Mouse (Mus musculus) thymus, postnatal 36 days (tissue): ENCODE results near the gene Clstn1.
A peak's percentile ranks its signal among the peaks of the same experiment; 100 is the strongest.

Experiments used
- DNase-seq, 2 experiments: peaks; one replicate each; pipeline ENCODE4 v3.0.0; 2022; ENCODE audit warnings: mixed read lengths in 2 of 2

The Clstn1 gene

GRCm38 (mm10) chr4:149679056-149679770 is 92.9 kb downstream of the Clstn1 start:
- DNase-seq = no peak

- DNase-seq = no peak
These were observed 97.6 kb downstream of the Clstn1 start for GRCm38 (mm10) chr4:149683875-149684274.

- DNase-seq = no peak
These were observed 98.8 kb downstream of the Clstn1 start for GRCm38 (mm10) chr4:149684841-149685623.

GRCm38 (mm10) chr4:149688861-149689260 is 102.6 kb downstream of the Clstn1 start:
- DNase-seq = no peak

GRCm38 (mm10) chr4:149689822-149690700 is 103.8 kb downstream of the Clstn1 start:
- no peak for DNase-seq

DNA sequence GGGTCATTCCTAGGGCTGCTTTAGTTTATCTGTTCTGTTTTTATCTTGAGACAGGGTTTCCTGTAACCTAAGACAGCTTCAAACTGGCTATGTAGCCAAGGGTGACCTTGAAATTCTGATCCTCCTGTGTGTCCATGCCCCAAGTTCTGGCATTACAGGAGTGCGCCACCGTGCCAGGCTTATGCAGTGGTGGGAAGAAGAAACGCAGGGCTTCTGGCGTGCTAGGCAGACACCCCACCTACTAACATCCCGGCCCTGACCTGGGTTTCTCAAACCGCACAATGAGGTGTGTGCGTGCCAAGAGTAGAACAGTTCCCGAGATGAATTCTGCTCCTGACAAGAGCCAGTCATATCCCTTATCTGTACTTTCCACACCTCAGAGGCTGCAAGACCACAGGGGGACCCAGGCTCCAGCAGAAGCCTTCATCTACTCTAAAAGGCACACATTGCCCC is 104.6 kb downstream of the Clstn1 start:
- no peak for DNase-seq

DNA sequence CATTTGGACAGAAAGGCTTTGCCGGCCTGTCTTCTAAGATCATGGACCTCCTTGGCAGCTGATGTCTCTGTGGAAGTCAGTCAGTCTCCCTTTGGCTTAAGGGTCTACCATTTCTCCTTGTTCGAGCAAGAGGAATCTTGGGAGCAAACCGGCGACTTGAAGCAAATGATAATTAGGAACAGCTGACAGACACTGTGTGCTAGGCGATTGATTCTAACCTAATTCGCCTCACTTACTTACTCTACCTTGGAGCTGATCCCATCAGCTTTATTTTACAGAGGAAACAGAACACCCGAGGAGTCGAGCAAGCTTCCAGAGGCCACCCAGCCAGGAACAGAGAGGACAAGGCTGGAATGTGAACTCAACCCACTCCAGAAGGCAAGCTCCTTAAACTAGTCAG is 105.1 kb downstream of the Clstn1 start:
- DNase-seq = no peak

DNA sequence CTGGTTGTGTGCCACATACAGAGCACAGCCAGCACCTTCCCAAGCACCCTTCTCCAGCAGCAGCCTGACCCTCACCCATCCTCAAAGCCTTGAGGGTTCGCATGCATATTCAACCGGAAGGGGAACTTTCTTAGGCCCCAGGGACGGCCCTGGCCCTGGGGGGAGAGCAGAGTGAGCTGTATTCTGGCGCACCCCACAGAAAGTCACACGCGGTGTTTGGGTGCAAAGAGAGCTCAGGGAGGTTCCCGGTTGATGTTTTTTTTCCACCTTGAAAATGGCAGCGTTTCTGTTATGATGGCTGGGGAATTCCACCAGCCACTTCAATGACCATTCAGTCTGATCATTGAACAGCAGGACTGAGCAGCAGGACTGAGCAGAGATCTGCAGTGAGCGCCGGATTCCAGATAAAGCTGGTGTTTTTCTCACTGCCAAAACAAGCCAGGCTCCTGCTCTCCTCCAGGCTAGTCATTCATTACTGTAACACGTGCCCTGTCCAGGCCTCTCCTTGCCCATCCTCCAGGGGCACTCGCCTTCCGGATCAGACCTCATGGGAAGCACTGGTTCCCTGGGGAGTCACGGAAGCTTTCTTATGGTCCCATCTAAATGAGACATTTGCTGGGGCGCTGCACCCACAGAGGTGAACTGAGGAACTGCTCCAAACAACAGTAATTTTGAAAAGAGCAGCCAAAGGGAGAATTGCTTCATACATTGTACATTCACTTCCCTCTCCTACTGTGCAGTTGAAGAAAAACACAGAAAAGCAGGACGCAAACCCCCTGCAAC is 110.1 kb downstream of the Clstn1 start:
- peak; percentile 34 to 44 for DNase-seq

DNA sequence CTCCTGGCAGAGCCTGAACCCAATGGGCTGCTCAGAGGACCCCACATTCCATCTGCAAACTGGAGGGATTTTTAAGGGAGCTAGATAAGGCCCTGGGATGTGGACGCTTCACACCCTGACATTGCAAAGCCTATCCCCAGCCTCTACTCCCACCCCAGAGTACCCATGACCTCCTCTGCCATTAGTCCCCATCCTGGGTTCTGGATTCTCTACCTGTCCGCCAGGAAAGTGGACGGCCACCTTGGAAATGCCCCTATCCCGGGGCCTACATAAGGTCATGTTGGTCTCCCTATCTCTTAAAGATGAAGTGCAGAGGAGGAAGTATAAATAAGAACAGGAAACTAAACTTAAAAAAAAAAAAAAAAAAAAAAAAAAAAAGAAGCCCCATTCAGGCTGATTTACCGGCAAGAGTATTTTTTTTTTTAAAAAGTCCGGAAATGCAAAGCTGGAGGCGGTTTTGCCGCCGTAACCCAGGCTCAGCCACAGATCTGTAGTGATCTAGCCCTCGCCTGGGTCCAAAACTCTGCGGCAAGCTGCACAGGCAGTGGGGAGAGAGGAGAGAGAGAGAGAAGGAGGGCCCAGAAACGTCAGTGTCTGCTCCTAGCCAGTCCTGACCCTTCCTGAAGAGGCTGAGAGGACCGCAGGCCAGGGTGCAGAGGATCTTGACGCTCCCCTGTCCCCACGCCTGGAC is 111.4 kb downstream of the Clstn1 start:
- peak; percentile 66 to 77 for DNase-seq

- peak; percentile 78 to 79 for DNase-seq
These were observed 112.0 kb downstream of the Clstn1 start for GRCm38 (mm10) chr4:149698197-149698821.
